Mouse (Mus musculus): ENCODE data around the gene Acrbp.
A peak's percentile ranks its signal among the peaks of the same experiment; 100 is the strongest.

Acrbp gene

GRCm38 (mm10) chr6:125099421-125099971 lies 50.0 kb downstream of the Acrbp start:
- DNase-seq (ENCODE audit: low read depth), result no peak

- DNase-seq (ENCODE audit: low read depth), result no peak
Observed at GRCm38 (mm10) chr6:125101444-125101843, 52.0 kb downstream of the Acrbp start.

GRCm38 (mm10) chr6:125104223-125104622 lies 54.7 kb downstream of the Acrbp start:
- DNase-seq (ENCODE audit: low read depth), result no peak

- peak; percentile 34 for DNase-seq (ENCODE audit: low read depth)
Observed at GRCm38 (mm10) chr6:125107705-125108104, 58.2 kb downstream of the Acrbp start.

GRCm38 (mm10) chr6:125109371-125109770 lies 59.9 kb downstream of the Acrbp start:
- DNase-seq (ENCODE audit: low read depth), result no peak

GRCm38 (mm10) chr6:125110927-125111326 lies 61.4 kb downstream of the Acrbp start:
- DNase-seq (ENCODE audit: low read depth), result peak; percentile 79

GRCm38 (mm10) chr6:125112553-125112952 lies 63.1 kb downstream of the Acrbp start:
- DNase-seq (ENCODE audit: low read depth), result no peak
